Mouse (Mus musculus) lung, embryonic 15.5 days (tissue): Measurements from ENCODE around the gene Tgfbi. TPM values are rescaled to one million over a fixed set of nuclear protein-coding genes. Genes with fewer than 3 reads are reported as not detected.

ENCODE experiments used
- ATAC-seq: fragments of 200-750 bp; cut with Nextera tagmentation; 2 replicates; pipeline ENCODE4 v1.8.0; 2017; ENCODE audit warnings: moderate number of reproducible peaks, borderline replicate concordance; ENCODE audit not compliant: low FRiP score, low TSS enrichment; ENCODE audit errors: extremely low read depth
- H3K27ac ChIP-seq: fragments of 300-500 bp; sonication (generic); 2 replicates; pipeline ENCODE4 v1.5.1; 2015; ENCODE audit warnings: moderate library complexity, mild to moderate bottlenecking, inconsistent platforms
- H3K27me3 ChIP-seq: fragments of 300-500 bp; sonication (generic); 2 replicates; pipeline ENCODE4 v1.6.1; 2015; ENCODE audit warnings: inconsistent platforms
- H3K36me3 ChIP-seq: fragments of 300-500 bp; sonication (generic); 2 replicates; pipeline ENCODE4 v1.6.1; 2015; ENCODE audit warnings: inconsistent platforms
- H3K4me1 ChIP-seq: fragments of 300-500 bp; sonication (generic); 2 replicates; pipeline ENCODE4 v1.6.1; 2015; ENCODE audit warnings: inconsistent platforms
- H3K4me2 ChIP-seq: fragments of 300-500 bp; sonication (generic); 2 replicates; pipeline ENCODE4 v1.6.1; 2015; ENCODE audit warnings: inconsistent platforms, mild to moderate bottlenecking, moderate library complexity
- H3K4me3 ChIP-seq: fragments of 300-500 bp; sonication (generic); 2 replicates; pipeline ENCODE4 v1.5.1; 2015; ENCODE audit warnings: mild to moderate bottlenecking, inconsistent platforms
- H3K9ac ChIP-seq: fragments of 300-500 bp; sonication (generic); 2 replicates; pipeline ENCODE4 v1.6.1; 2015; ENCODE audit warnings: inconsistent platforms
- H3K9me3 ChIP-seq: fragments of 300-500 bp; sonication (generic); 2 replicates; pipeline ENCODE4 v1.6.1; 2016; ENCODE audit warnings: inconsistent platforms
- WGBS: fragments of 180-500 bp; shearing (Covaris S2); methylation state at CpG from one replicate; pipeline ENCODE4 v1.1.7; 2015; 5-methylcytosine and 5-hydroxymethylcytosine counted together
- polyA plus RNA-seq: library from polyadenylated mRNA; unstranded; fragments of >200 nt; fragmentation: Nextera tagmentation; extraction: Ambion mirVana; gene quantifications from 2 replicates; pipeline ENCODE4 v1.2.1, GENCODE M21; 2015

Gene Tgfbi
- 189 TPM in 2 replicates for polyA plus RNA-seq

- 3% methylated on average over 36 of the region's 36 CpGs for WGBS
- ATAC-seq, result peak; percentile 75
- Histone ChIP-seq H3K9ac (peak within 1 kb of the TSS; percentile 72), H3K27ac (peak within 1 kb of the TSS; percentile 52; the same call in 1 of the 2 replicates), H3K9me3 (no peaks in the 10 kb centered on the region), H3K4me2 (peak within 1 kb of the TSS; percentile 93), H3K4me1 (peaks cover 64% of the 10 kb centered on the region), H3K4me3 (peak within 1 kb of the TSS; percentile 51), H3K36me3 (no peaks in the 10 kb centered on the region), H3K27me3 (no peaks in the 10 kb centered on the region)
Observed at GRCm38 (mm10) chr13:56609103-56609856, at the start of gene Tgfbi. Gene Tgfbi, plus strand, starts transcription at chr13:56609523.

GRCm38 (mm10) chr13:56559841-56560370 lies 49.4 kb upstream of the Tgfbi start:
- Histone ChIP-seq H3K27me3 (no peaks in the 10 kb centered on the region), H3K4me1 (peaks cover 3% of the 10 kb centered on the region; the same call in 1 of the 2 replicates), H3K36me3 (no peaks in the 10 kb centered on the region), H3K4me2 (no peak overlapping the region), H3K9ac (no peak overlapping the region), H3K4me3 (no peak overlapping the region), H3K27ac (no peak overlapping the region), H3K9me3 (no peaks in the 10 kb centered on the region)
- no peak for ATAC-seq
- 77% methylated on average over 6 of the region's 6 CpGs for WGBS

GRCm38 (mm10) chr13:56561129-56561528 lies 48.2 kb upstream of the Tgfbi start:
- H3K9ac ChIP-seq, result no peak overlapping the region
- H3K4me2 ChIP-seq, result no peak overlapping the region
- H3K4me1 ChIP-seq, result peaks cover 3% of the 10 kb centered on the region; the same call in 1 of the 2 replicates
- H3K27ac ChIP-seq, result no peak overlapping the region
- 69% methylated on average over 8 of the region's 8 CpGs for WGBS
- no peak for ATAC-seq
- no peaks in the 10 kb centered on the region for H3K9me3 ChIP-seq
- no peaks in the 10 kb centered on the region for H3K27me3 ChIP-seq
- no peak overlapping the region for H3K4me3 ChIP-seq
- no peaks in the 10 kb centered on the region for H3K36me3 ChIP-seq

- ATAC-seq, result no peak
- Histone ChIP-seq H3K4me3 (no peak overlapping the region), H3K27me3 (no peaks in the 10 kb centered on the region), H3K9ac (no peak overlapping the region), H3K9me3 (no peaks in the 10 kb centered on the region), H3K4me2 (no peak overlapping the region), H3K27ac (no peak overlapping the region), H3K4me1 (peaks cover 3% of the 10 kb centered on the region; the same call in 1 of the 2 replicates), H3K36me3 (no peaks in the 10 kb centered on the region)
- 41% methylated on average over 6 of the region's 6 CpGs for WGBS
Observed at GRCm38 (mm10) chr13:56563075-56563474, 46.2 kb upstream of the Tgfbi start.

- H3K9me3 ChIP-seq, result no peaks in the 10 kb centered on the region
- H3K4me2 ChIP-seq, result no peak overlapping the region
- no peak overlapping the region for H3K4me3 ChIP-seq
- H3K27ac ChIP-seq, result no peak overlapping the region
- peaks cover 6% of the 10 kb centered on the region; the same call in 1 of the 2 replicates for H3K4me1 ChIP-seq
- H3K9ac ChIP-seq, result no peak overlapping the region
- WGBS, result 59% methylated on average over 10 of the region's 10 CpGs
- H3K27me3 ChIP-seq, result no peaks in the 10 kb centered on the region
- H3K36me3 ChIP-seq, result no peaks in the 10 kb centered on the region
- no peak for ATAC-seq
Observed at GRCm38 (mm10) chr13:56566336-56566735, 43.0 kb upstream of the Tgfbi start.

- WGBS, result 56% methylated on average over 8 of the region's 8 CpGs
Observed at GRCm38 (mm10) chr13:56571645-56572044, 37.7 kb upstream of the Tgfbi start.

GRCm38 (mm10) chr13:56575074-56575473 lies 34.2 kb upstream of the Tgfbi start:
- H3K9me3 ChIP-seq, result no peaks in the 10 kb centered on the region
- H3K27me3 ChIP-seq, result no peaks in the 10 kb centered on the region
- H3K9ac ChIP-seq, result no peak overlapping the region
- no peaks in the 10 kb centered on the region for H3K36me3 ChIP-seq
- WGBS, result 72% methylated on average over 4 of the region's 4 CpGs
- no peak overlapping the region for H3K4me2 ChIP-seq
- H3K27ac ChIP-seq, result 0 out of 2 replicates have a peak overlapping the region, but pooled peaks have one; percentile 72
- H3K4me1 ChIP-seq, result peaks cover 19% of the 10 kb centered on the region
- ATAC-seq, result no peak
- H3K4me3 ChIP-seq, result no peak overlapping the region

More at GRCm38 (mm10) chr13:56571645-56572044, 37.7 kb upstream of the Tgfbi start:
- Histone ChIP-seq H3K9ac (no peak overlapping the region), H3K4me1 (peaks cover 19% of the 10 kb centered on the region), H3K27me3 (no peaks in the 10 kb centered on the region), H3K27ac (peak overlapping the region; percentile 26; the same call in 1 of the 2 replicates), H3K36me3 (no peaks in the 10 kb centered on the region), H3K9me3 (no peaks in the 10 kb centered on the region), H3K4me2 (no peak overlapping the region), H3K4me3 (no peak overlapping the region)
- ATAC-seq, result no peak

- Histone ChIP-seq H3K4me2 (no peak overlapping the region), H3K27me3 (no peaks in the 10 kb centered on the region), H3K36me3 (no peaks in the 10 kb centered on the region), H3K4me3 (no peak overlapping the region), H3K27ac (peak overlapping the region; percentile 72), H3K4me1 (peaks cover 19% of the 10 kb centered on the region), H3K9ac (no peak overlapping the region), H3K9me3 (no peaks in the 10 kb centered on the region)
- peak; percentile 50; the same call in 1 of the 2 replicates for ATAC-seq
- WGBS, result 22% methylated on average over 12 of the region's 12 CpGs
Observed at GRCm38 (mm10) chr13:56575701-56576321, 33.5 kb upstream of the Tgfbi start.

GRCm38 (mm10) chr13:56578097-56578496 lies 31.2 kb upstream of the Tgfbi start:
- H3K27ac ChIP-seq, result no peak overlapping the region
- no peaks in the 10 kb centered on the region for H3K9me3 ChIP-seq
- H3K4me3 ChIP-seq, result no peak overlapping the region
- no peak for ATAC-seq
- no peaks in the 10 kb centered on the region for H3K27me3 ChIP-seq
- H3K9ac ChIP-seq, result no peak overlapping the region
- H3K4me1 ChIP-seq, result peaks cover 32% of the 10 kb centered on the region
- H3K36me3 ChIP-seq, result no peaks in the 10 kb centered on the region
- 52% methylated on average over 5 of the region's 5 CpGs for WGBS
- H3K4me2 ChIP-seq, result no peak overlapping the region

GRCm38 (mm10) chr13:56580450-56580849 lies 28.9 kb upstream of the Tgfbi start:
- no peak for ATAC-seq
- Histone ChIP-seq H3K4me2 (no peak overlapping the region), H3K4me1 (peaks cover 29% of the 10 kb centered on the region), H3K9me3 (no peaks in the 10 kb centered on the region), H3K36me3 (no peaks in the 10 kb centered on the region), H3K4me3 (no peak overlapping the region), H3K9ac (no peak overlapping the region), H3K27me3 (no peaks in the 10 kb centered on the region), H3K27ac (no peak overlapping the region)
- 75% methylated on average over 5 of the region's 5 CpGs for WGBS

- 8% methylated on average over 3 of the region's 3 CpGs for WGBS
- ATAC-seq, result no peak; the same call in 1 of the 2 replicates
- H3K36me3 ChIP-seq, result no peaks in the 10 kb centered on the region
- no peak overlapping the region for H3K9ac ChIP-seq
- H3K9me3 ChIP-seq, result no peaks in the 10 kb centered on the region
- H3K4me1 ChIP-seq, result peaks cover 31% of the 10 kb centered on the region
- no peaks in the 10 kb centered on the region for H3K27me3 ChIP-seq
- no peak overlapping the region for H3K4me3 ChIP-seq
- H3K27ac ChIP-seq, result peak overlapping the region; percentile 92
- H3K4me2 ChIP-seq, result no peak overlapping the region
Observed at GRCm38 (mm10) chr13:56581512-56581911, 27.8 kb upstream of the Tgfbi start.
